Mouse (Mus musculus) R1 (cell line): ENCODE measurements around the gene Rps25.
"Not testable (repeated sequence)": the region's sequence is repeated elsewhere in the genome, so short reads cannot be mapped to it uniquely, and the experiment has no call there.

Source experiments
- DNase-seq: peaks from one replicate; pipeline ENCODE4 v3.0.0-alpha.2; 2018; ENCODE audit warnings: low read depth, low spot score

Rps25 gene

GRCm38 (mm10) chr9:44401081-44401480 is 5.9 kb upstream of the Rps25 start:
- DNase-seq, result no peak

- no peak for DNase-seq
These were observed 1.9 kb upstream of the Rps25 start for GRCm38 (mm10) chr9:44405011-44405410.

- DNase-seq, result no peak
These were observed 786 bp downstream of the Rps25 start for GRCm38 (mm10) chr9:44407752-44408097.

- not testable (repeated sequence) for DNase-seq
These were observed 1.8 kb downstream of the Rps25 start for GRCm38 (mm10) chr9:44408693-44409092.

GRCm38 (mm10) chr9:44410647-44411336 is 3.9 kb downstream of the Rps25 start:
- peak; percentile 79 for DNase-seq

- no peak for DNase-seq
These were observed 4.7 kb downstream of the Rps25 start for GRCm38 (mm10) chr9:44411601-44412130.

- no peak for DNase-seq
These were observed 5.4 kb downstream of the Rps25 start for GRCm38 (mm10) chr9:44412306-44412705.

- no peak for DNase-seq
These were observed 5.8 kb downstream of the Rps25 start for GRCm38 (mm10) chr9:44412781-44413180.

- no peak for DNase-seq
These were observed 10.4 kb downstream of the Rps25 start for GRCm38 (mm10) chr9:44417156-44417891.

- peak; percentile 93 for DNase-seq
These were observed 11.0 kb downstream of the Rps25 start for GRCm38 (mm10) chr9:44417892-44418363.

- DNase-seq, result peak; percentile 97
These were observed 11.8 kb downstream of the Rps25 start, which contains the start of gene Ccdc84 for GRCm38 (mm10) chr9:44418519-44419385. TSS of gene Ccdc84 (minus strand) at chr9:44418569.

- DNase-seq, result not testable (repeated sequence)
These were observed 12.8 kb downstream of the Rps25 start for GRCm38 (mm10) chr9:44419730-44420129.

GRCm38 (mm10) chr9:44420280-44420898 is 13.4 kb downstream of the Rps25 start:
- DNase-seq, result peak; percentile 90

- DNase-seq, result peak; percentile 58
These were observed 16.6 kb downstream of the Rps25 start for GRCm38 (mm10) chr9:44423576-44423975.

GRCm38 (mm10) chr9:44432577-44433185 is 25.7 kb downstream of the Rps25 start:
- DNase-seq, result no peak

- no peak for DNase-seq
These were observed 28.8 kb downstream of the Rps25 start for GRCm38 (mm10) chr9:44435747-44436146.

- peak; percentile 91 for DNase-seq
These were observed 34.0 kb downstream of the Rps25 start, which contains the start of gene Foxr1 for GRCm38 (mm10) chr9:44440961-44441360. TSS of gene Foxr1 (minus strand) at chr9:44441136.

GRCm38 (mm10) chr9:44444402-44445025 is 37.6 kb downstream of the Rps25 start:
- DNase-seq, result not testable (repeated sequence)

- peak; percentile 78 for DNase-seq
These were observed 43.4 kb downstream of the Rps25 start for GRCm38 (mm10) chr9:44450387-44450786.
